Mouse (Mus musculus): ENCODE results near the gene Spata31d1a. TPM values are rescaled to one million over a fixed set of nuclear protein-coding genes. Genes with fewer than 3 reads are reported as not detected.

Spata31d1a gene
- polyA plus RNA-seq, 1 experiment, result not detected

- Histone ChIP-seq H3K27ac (ENCODE audit: insufficient read depth, low read depth, low read length) (no peak overlapping the region), H3K4me3 (ENCODE audit: insufficient read depth, low read depth, low read length) (peak overlapping the region; percentile 29), H3K4me1 (ENCODE audit: control insufficient read depth, insufficient read depth, low read length) (peaks cover 6% of the 10 kb centered on the region)
- TF ChIP-seq CTCF (IDR thresholded peaks at IDR 0.05; ENCODE audit: insufficient read depth, low read depth, low read length), result no peak
- TF ChIP-seq POLR2A (IDR thresholded peaks at IDR 0.05; ENCODE audit: insufficient read depth, low read depth, low read length), result no peak
- WGBS, result 8% methylated on average over 13 of the region's 13 CpGs
Observed at GRCm38 (mm10) chr13:59674761-59675150, 35.4 kb downstream of the Spata31d1a start.

GRCm38 (mm10) chr13:59674215-59674614 lies 35.9 kb downstream of the Spata31d1a start:
- WGBS, result 45% methylated on average over 3 of the region's 3 CpGs
- Histone ChIP-seq H3K4me1 (ENCODE audit: control insufficient read depth, insufficient read depth, low read length) (peaks cover 6% of the 10 kb centered on the region), H3K27ac (ENCODE audit: insufficient read depth, low read depth, low read length) (no peak overlapping the region), H3K4me3 (ENCODE audit: insufficient read depth, low read depth, low read length) (no peak overlapping the region)
- no peak for TF ChIP-seq CTCF (IDR thresholded peaks at IDR 0.05; ENCODE audit: insufficient read depth, low read depth, low read length)
- no peak for TF ChIP-seq POLR2A (IDR thresholded peaks at IDR 0.05; ENCODE audit: insufficient read depth, low read depth, low read length)

- TF ChIP-seq POLR2A (IDR thresholded peaks at IDR 0.05; ENCODE audit: insufficient read depth, low read depth, low read length) (no peak), CTCF (IDR thresholded peaks at IDR 0.05; ENCODE audit: insufficient read depth, low read depth, low read length) (no peak)
- Histone ChIP-seq H3K4me3 (ENCODE audit: insufficient read depth, low read depth, low read length) (no peak overlapping the region), H3K4me1 (ENCODE audit: control insufficient read depth, insufficient read depth, low read length) (peaks cover 6% of the 10 kb centered on the region), H3K27ac (ENCODE audit: insufficient read depth, low read depth, low read length) (no peak overlapping the region)
- 69% methylated on average over 7 of the region's 7 CpGs for WGBS
Observed at GRCm38 (mm10) chr13:59673597-59673996, 36.5 kb downstream of the Spata31d1a start.

- Histone ChIP-seq H3K4me1 (ENCODE audit: control insufficient read depth, insufficient read depth, low read length) (peaks cover 6% of the 10 kb centered on the region), H3K27ac (ENCODE audit: insufficient read depth, low read depth, low read length) (no peak overlapping the region), H3K4me3 (ENCODE audit: insufficient read depth, low read depth, low read length) (no peak overlapping the region)
- no peak for TF ChIP-seq POLR2A (IDR thresholded peaks at IDR 0.05; ENCODE audit: insufficient read depth, low read depth, low read length)
- TF ChIP-seq CTCF (IDR thresholded peaks at IDR 0.05; ENCODE audit: insufficient read depth, low read depth, low read length), result no peak
- 79% methylated on average over 6 of the region's 6 CpGs for WGBS
Observed at GRCm38 (mm10) chr13:59672248-59672647, 37.9 kb downstream of the Spata31d1a start.

GRCm38 (mm10) chr13:59671521-59671920 lies 38.6 kb downstream of the Spata31d1a start:
- Histone ChIP-seq H3K4me1 (ENCODE audit: control insufficient read depth, insufficient read depth, low read length) (peaks cover 6% of the 10 kb centered on the region), H3K27ac (ENCODE audit: insufficient read depth, low read depth, low read length) (no peak overlapping the region), H3K4me3 (ENCODE audit: insufficient read depth, low read depth, low read length) (no peak overlapping the region)
- TF ChIP-seq CTCF (IDR thresholded peaks at IDR 0.05; ENCODE audit: insufficient read depth, low read depth, low read length) (no peak), POLR2A (IDR thresholded peaks at IDR 0.05; ENCODE audit: insufficient read depth, low read depth, low read length) (no peak)
- WGBS, result 91% methylated on average over 2 of the region's 2 CpGs

GRCm38 (mm10) chr13:59669946-59670345 lies 40.2 kb downstream of the Spata31d1a start:
- WGBS, result 71% methylated on average over 10 of the region's 10 CpGs
- Histone ChIP-seq H3K4me1 (ENCODE audit: control insufficient read depth, insufficient read depth, low read length) (peaks cover 6% of the 10 kb centered on the region), H3K27ac (ENCODE audit: insufficient read depth, low read depth, low read length) (no peak overlapping the region), H3K4me3 (ENCODE audit: insufficient read depth, low read depth, low read length) (no peak overlapping the region)
- TF ChIP-seq CTCF (IDR thresholded peaks at IDR 0.05; ENCODE audit: insufficient read depth, low read depth, low read length) (no peak), POLR2A (IDR thresholded peaks at IDR 0.05; ENCODE audit: insufficient read depth, low read depth, low read length) (no peak)

GRCm38 (mm10) chr13:59668501-59669093 lies 41.5 kb downstream of the Spata31d1a start:
- H3K4me1 ChIP-seq (ENCODE audit: control insufficient read depth, insufficient read depth, low read length), result no peaks in the 10 kb centered on the region
- 87% methylated on average over 11 of the region's 11 CpGs for WGBS
- H3K27ac ChIP-seq (ENCODE audit: insufficient read depth, low read depth, low read length), result no peak overlapping the region; the same call in 1 of the 2 replicates
- no peak overlapping the region for H3K4me3 ChIP-seq (ENCODE audit: insufficient read depth, low read depth, low read length)
- TF ChIP-seq CTCF (IDR thresholded peaks at IDR 0.05; ENCODE audit: insufficient read depth, low read depth, low read length) (no peak), POLR2A (IDR thresholded peaks at IDR 0.05; ENCODE audit: insufficient read depth, low read depth, low read length) (no peak)

- Histone ChIP-seq H3K4me1 (ENCODE audit: control insufficient read depth, insufficient read depth, low read length) (no peaks in the 10 kb centered on the region), H3K27ac (ENCODE audit: insufficient read depth, low read depth, low read length) (no peak overlapping the region), H3K4me3 (ENCODE audit: insufficient read depth, low read depth, low read length) (no peak overlapping the region)
- TF ChIP-seq POLR2A (IDR thresholded peaks at IDR 0.05; ENCODE audit: insufficient read depth, low read depth, low read length) (no peak), CTCF (IDR thresholded peaks at IDR 0.05; ENCODE audit: insufficient read depth, low read depth, low read length) (no peak)
- 86% methylated on average over 5 of the region's 5 CpGs for WGBS
Observed at GRCm38 (mm10) chr13:59667763-59668162, 42.4 kb downstream of the Spata31d1a start.

GRCm38 (mm10) chr13:59663939-59664712 lies 46.0 kb downstream of the Spata31d1a start:
- no peak overlapping the region for H3K4me3 ChIP-seq (ENCODE audit: insufficient read depth, low read depth, low read length)
- H3K27ac ChIP-seq (ENCODE audit: insufficient read depth, low read depth, low read length), result no peak overlapping the region
- TF ChIP-seq CTCF (IDR thresholded peaks at IDR 0.05; ENCODE audit: insufficient read depth, low read depth, low read length) (no peak), POLR2A (IDR thresholded peaks at IDR 0.05; ENCODE audit: insufficient read depth, low read depth, low read length) (no peak)
- WGBS, result 96% methylated on average over 19 of the region's 19 CpGs
- no peaks in the 10 kb centered on the region for H3K4me1 ChIP-seq (ENCODE audit: control insufficient read depth, insufficient read depth, low read length)

Data from olfactory bulb, adult 2 months (tissue).